Mouse (Mus musculus) brain, embryonic 14.5 days (tissue): ENCODE measurements at regions not wholly inside any gene's neighbourhood (a gene's known extent, or its start where the extent isn't known, plus 50 kb on each side); places are given as distances from the start of the nearest gene placed in this dataset.

Experiments
- DNase-seq: peaks from one replicate; pipeline ENCODE4 v3.0.0-alpha.2; 2011; ENCODE audit warnings: low read depth
- CTCF ChIP-seq: fragments of 200-500 bp; IDR thresholded peaks from 2 replicates; pipeline ENCODE4 v1.5.1; 2012; ENCODE audit warnings: inconsistent platforms, mild to moderate bottlenecking, moderate library complexity, borderline replicate concordance; ENCODE audit not compliant: insufficient read depth, insufficient read length; ENCODE audit errors: extremely low read depth
- POLR2A ChIP-seq: fragments of 200-500 bp; IDR thresholded peaks from 2 replicates; pipeline ENCODE4 v1.6.1; 2012; ENCODE audit warnings: mild to moderate bottlenecking, inconsistent platforms, borderline replicate concordance; ENCODE audit not compliant: poor library complexity, insufficient read depth, insufficient read length, severe bottlenecking; ENCODE audit errors: extremely low read depth

GRCm38 (mm10) chr14:58352986-58353385 is 282.6 kb downstream of the Fgf9 start:
- no peak for DNase-seq
- no peak for TF ChIP-seq POLR2A
- TF ChIP-seq CTCF, result no peak

GRCm38 (mm10) chr14:58336148-58336547 is 265.8 kb downstream of the Fgf9 start:
- peak; percentile 65 for DNase-seq
- TF ChIP-seq CTCF (no peak), POLR2A (no peak)

- TF ChIP-seq CTCF (no peak), POLR2A (no peak)
- no peak for DNase-seq
Observed at GRCm38 (mm10) chr14:58323164-58323563, 252.8 kb downstream of the Fgf9 start.

GRCm38 (mm10) chr14:58322461-58322860 is 252.1 kb downstream of the Fgf9 start:
- no peak for DNase-seq
- TF ChIP-seq CTCF (no peak), POLR2A (no peak)

GRCm38 (mm10) chr14:58321875-58322274 is 251.5 kb downstream of the Fgf9 start:
- no peak for TF ChIP-seq CTCF
- TF ChIP-seq POLR2A, result no peak
- no peak for DNase-seq

- no peak for TF ChIP-seq POLR2A
- no peak for TF ChIP-seq CTCF
- no peak for DNase-seq
Observed at GRCm38 (mm10) chr14:58321234-58321633, 250.9 kb downstream of the Fgf9 start.

- TF ChIP-seq POLR2A, result no peak
- TF ChIP-seq CTCF, result no peak
- DNase-seq, result no peak
Observed at GRCm38 (mm10) chr14:58317640-58318039, 247.3 kb downstream of the Fgf9 start.

GRCm38 (mm10) chr14:58317231-58317630 is 246.9 kb downstream of the Fgf9 start:
- TF ChIP-seq POLR2A (no peak), CTCF (no peak)
- DNase-seq, result peak; percentile 43

- peak; percentile 7 for DNase-seq
- TF ChIP-seq POLR2A (no peak), CTCF (no peak)
Observed at GRCm38 (mm10) chr14:58307695-58308094, 237.3 kb downstream of the Fgf9 start.

- TF ChIP-seq POLR2A, result no peak
- no peak for TF ChIP-seq CTCF
- peak; percentile 20 for DNase-seq
Observed at GRCm38 (mm10) chr14:58306832-58307521, 236.6 kb downstream of the Fgf9 start.

GRCm38 (mm10) chr14:58300411-58300887 is 230.1 kb downstream of the Fgf9 start:
- no peak for TF ChIP-seq CTCF
- no peak for TF ChIP-seq POLR2A
- peak; percentile 2 for DNase-seq

GRCm38 (mm10) chr14:58286007-58286525 is 215.7 kb downstream of the Fgf9 start:
- TF ChIP-seq POLR2A (no peak), CTCF (no peak)
- DNase-seq, result no peak
